Mouse (Mus musculus) intestine, embryonic 15.5 days (tissue): ENCODE data around the gene Timm44. TPM values are rescaled to one million over a fixed set of nuclear protein-coding genes. Genes with fewer than 3 reads are reported as not detected.

Experiments used
- polyA plus RNA-seq: library from polyadenylated mRNA; unstranded; fragments of >200 nt; fragmentation: Nextera tagmentation; extraction: Ambion mirVana; gene quantifications from 2 replicates; pipeline ENCODE4 v1.2.1, GENCODE M21; 2015

Timm44 gene
- polyA plus RNA-seq, 1 experiment from 2014 or later = 65.8 TPM

Other genes with a start within 250 kb of the Timm44 start
- not detected in 2 replicates for gene Cd209f, start 170.1 kb downstream of the Timm44 start, polyA plus RNA-seq
- not detected in 2 replicates for gene Cd209g, start 141.8 kb downstream of the Timm44 start, polyA plus RNA-seq
- 18.9 and 19.3 TPM in 2 replicates for gene Evi5l, start 109.3 kb downstream of the Timm44 start, polyA plus RNA-seq
- 3.9 and 4.3 TPM in 2 replicates for gene Prr36, start 58.5 kb downstream of the Timm44 start, polyA plus RNA-seq
- 2.2 and 2.8 TPM in 2 replicates for gene Lrrc8e, start 49.1 kb downstream of the Timm44 start, polyA plus RNA-seq
- 24.1 and 25.3 TPM in 2 replicates for gene Map2k7, start 37.2 kb downstream of the Timm44 start, polyA plus RNA-seq
- 0.34 and 0.87 TPM in 2 replicates for gene Gm49320, start 37.0 kb downstream of the Timm44 start, polyA plus RNA-seq
- gene Tgfbr3l, start 27.7 kb downstream of the Timm44 start, polyA plus RNA-seq = 2.3 and 3.0 TPM in 2 replicates
- 46.0 and 46.2 TPM in 2 replicates for gene Snapc2, start 22.8 kb downstream of the Timm44 start, polyA plus RNA-seq
- 63.1 and 63.9 TPM in 2 replicates for gene Ctxn1, start 16.6 kb downstream of the Timm44 start, polyA plus RNA-seq
- gene Ccl25, start 49.3 kb upstream of the Timm44 start, polyA plus RNA-seq = 88.5 and 103 TPM in 2 replicates
- 201 and 230 TPM in 2 replicates for gene Elavl1, start 49.5 kb upstream of the Timm44 start, polyA plus RNA-seq
- 18.3 and 19.2 TPM in 2 replicates for gene Cers4, start 217.1 kb upstream of the Timm44 start, polyA plus RNA-seq